Mouse (Mus musculus) heart, embryonic 16.5 days (tissue): Measurements from ENCODE around the gene Akain1. TPM values are rescaled to one million over a fixed set of nuclear protein-coding genes. Genes with fewer than 3 reads are reported as not detected.

Experiments used
- ATAC-seq: fragments of 200-750 bp; cut with Nextera tagmentation; replicated peaks from 2 replicates; pipeline ENCODE4 v1.8.0; 2017; ENCODE audit warnings: moderate number of reproducible peaks; ENCODE audit not compliant: insufficient read depth, low FRiP score; ENCODE audit errors: extremely low read depth
- H3K27ac ChIP-seq: fragments of 300-500 bp; sonication (generic); 2 replicates; pipeline ENCODE4 v1.5.1; 2014; ENCODE audit warnings: mild to moderate bottlenecking, low read length, control low read depth, moderate library complexity
- H3K27me3 ChIP-seq: fragments of 300-500 bp; sonication (generic); 2 replicates; pipeline ENCODE4 v1.6.1; 2014; ENCODE audit warnings: low read length, mixed read lengths; ENCODE audit not compliant: control insufficient read depth, insufficient read depth
- H3K36me3 ChIP-seq: fragments of 300-500 bp; sonication (generic); 2 replicates; pipeline ENCODE4 v1.6.1; 2014; ENCODE audit not compliant: control insufficient read depth, insufficient read depth
- H3K4me1 ChIP-seq: fragments of 300-500 bp; sonication (generic); 2 replicates; pipeline ENCODE4 v1.6.1; 2014; ENCODE audit warnings: low read length, mixed read lengths; ENCODE audit not compliant: control insufficient read depth, insufficient read depth
- H3K4me2 ChIP-seq: fragments of 300-500 bp; sonication (generic); 2 replicates; pipeline ENCODE4 v1.6.1; 2014; ENCODE audit warnings: low read depth, mild to moderate bottlenecking, control low read depth, low read length
- H3K4me3 ChIP-seq: fragments of 300-500 bp; sonication (generic); 2 replicates; pipeline ENCODE4 v1.5.1; 2014; ENCODE audit warnings: mild to moderate bottlenecking, control low read depth, low read length
- H3K9ac ChIP-seq: fragments of 300-500 bp; sonication (generic); 2 replicates; pipeline ENCODE4 v1.6.1; 2014; ENCODE audit warnings: low read length, control low read depth
- H3K9me3 ChIP-seq: fragments of 300-500 bp; sonication (generic); replicated peaks from 2 replicates; pipeline ENCODE4 v1.6.1; 2016; ENCODE audit warnings: low read length; ENCODE audit not compliant: control insufficient read depth
- whole genome bisulfite sequencing: fragments of 180-500 bp; shearing (Covaris S2); extraction: QIAGEN DNeasy Blood & Tissue Kit; methylation state at CpG from one replicate; pipeline ENCODE4 v1.1.7; 2014; 5-methylcytosine and 5-hydroxymethylcytosine counted together
- polyA plus RNA-seq: library from polyadenylated mRNA; unstranded; fragments of >200 nt; fragmentation: Nextera tagmentation; extraction: Ambion mirVana; gene quantifications from 2 replicates; pipeline ENCODE4 v1.2.1, GENCODE M21; 2015

Gene Akain1
- polyA plus RNA-seq, 1 experiment from 2014 or later, result 0.05 TPM

DNA sequence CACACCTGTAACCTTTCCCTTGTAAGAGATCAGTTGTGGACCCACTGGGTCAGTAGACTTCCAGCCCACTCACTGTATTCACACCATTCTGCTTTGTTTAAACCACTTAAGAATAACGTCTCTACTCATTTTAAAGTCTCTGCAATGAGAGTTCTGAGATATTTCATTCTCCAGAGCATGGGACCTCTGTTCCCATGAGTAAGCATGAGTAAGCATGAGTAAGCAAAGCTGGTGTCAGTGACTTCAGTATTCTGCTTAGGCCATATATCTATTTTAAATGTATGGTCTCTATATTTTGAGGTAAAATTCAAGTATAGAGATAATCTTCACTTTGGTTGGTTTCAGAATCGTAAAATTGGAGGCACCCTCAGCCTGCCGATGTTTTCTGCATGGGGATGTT lies 57.0 kb downstream of the Akain1 start:
- ATAC-seq, result no peak
- Histone ChIP-seq H3K4me1 (no peaks in the 10 kb centered on the region), H3K27ac (no peak overlapping the region), H3K4me2 (no peak overlapping the region), H3K9ac (no peak overlapping the region), H3K9me3 (no peaks in the 10 kb centered on the region), H3K27me3 (no peaks in the 10 kb centered on the region), H3K4me3 (no peak overlapping the region), H3K36me3 (no peaks in the 10 kb centered on the region)
- 75% methylated on average over 3 of the region's 3 CpGs for WGBS

DNA sequence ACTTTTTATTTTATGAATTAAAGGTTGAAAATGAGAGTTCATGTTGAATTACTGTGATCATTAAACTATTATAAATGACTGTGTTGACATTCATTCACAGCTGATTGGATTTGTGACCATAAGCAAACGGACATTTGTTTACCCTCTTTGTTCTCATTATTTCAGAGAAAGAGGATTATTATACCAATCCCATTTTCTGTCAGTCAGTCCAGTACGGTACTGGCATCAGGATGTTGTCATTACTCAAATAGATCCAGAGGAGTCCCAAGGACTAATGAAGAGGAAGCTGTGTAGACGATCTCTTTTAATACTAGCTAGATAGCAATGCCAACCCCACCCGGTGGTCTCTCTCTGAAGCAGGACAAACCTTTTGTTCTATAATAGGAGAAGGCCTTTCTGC lies 58.2 kb downstream of the Akain1 start:
- WGBS, result 66% methylated on average over 4 of the region's 4 CpGs
- H3K4me1 ChIP-seq, result no peaks in the 10 kb centered on the region
- ATAC-seq, result no peak
- H3K9ac ChIP-seq, result no peak overlapping the region
- H3K9me3 ChIP-seq, result no peaks in the 10 kb centered on the region
- no peak overlapping the region for H3K27ac ChIP-seq
- no peaks in the 10 kb centered on the region for H3K36me3 ChIP-seq
- H3K4me3 ChIP-seq, result no peak overlapping the region
- H3K27me3 ChIP-seq, result no peaks in the 10 kb centered on the region
- no peak overlapping the region for H3K4me2 ChIP-seq

DNA sequence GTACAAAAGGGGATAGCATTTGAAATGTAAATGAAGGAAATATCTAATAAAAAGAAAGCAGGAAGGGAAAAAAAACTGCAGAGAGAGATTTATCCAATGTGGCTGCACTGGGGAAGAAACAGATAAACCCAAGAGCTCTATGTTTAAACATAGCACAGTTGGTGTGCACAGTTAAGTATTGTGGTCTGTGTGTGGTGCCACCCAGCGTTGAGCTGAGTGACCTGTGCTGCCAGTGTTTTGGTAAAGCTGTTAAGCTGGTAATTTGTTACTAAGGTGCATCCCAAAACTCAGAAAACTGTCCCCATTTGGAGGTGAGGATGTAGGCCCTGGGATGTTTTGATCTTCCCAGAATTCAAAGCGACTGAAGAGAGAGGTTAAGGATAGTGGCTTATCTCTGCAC lies 59.8 kb downstream of the Akain1 start:
- ATAC-seq, result no peak
- no peak overlapping the region for H3K9ac ChIP-seq
- no peaks in the 10 kb centered on the region for H3K36me3 ChIP-seq
- H3K9me3 ChIP-seq, result no peaks in the 10 kb centered on the region
- H3K4me3 ChIP-seq, result no peak overlapping the region
- H3K27ac ChIP-seq, result no peak overlapping the region
- H3K27me3 ChIP-seq, result no peaks in the 10 kb centered on the region
- no peaks in the 10 kb centered on the region for H3K4me1 ChIP-seq
- no peak overlapping the region for H3K4me2 ChIP-seq
- 36% methylated on average over 2 of the region's 2 CpGs for WGBS

DNA sequence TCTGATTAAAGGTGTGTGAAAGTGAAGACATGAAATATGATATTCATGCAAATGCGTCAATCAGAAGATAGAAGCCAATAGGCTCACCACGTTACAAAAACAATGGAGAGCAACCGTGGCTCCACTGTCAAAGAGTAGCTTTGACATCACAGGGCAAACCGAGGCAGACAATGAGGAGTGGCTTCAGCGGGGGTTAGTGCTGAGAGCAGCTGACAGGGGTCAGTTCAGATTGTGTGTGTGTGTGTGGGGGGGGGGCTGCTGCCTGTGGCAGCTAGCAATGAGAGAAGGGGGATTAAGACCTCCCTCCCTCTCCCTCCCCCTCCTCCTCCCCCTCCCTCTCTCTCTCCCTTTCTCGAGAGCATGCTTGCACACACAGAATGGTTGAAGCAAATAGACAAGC lies 60.3 kb downstream of the Akain1 start:
- H3K9me3 ChIP-seq, result no peaks in the 10 kb centered on the region
- 37% methylated on average over 6 of the region's 6 CpGs for WGBS
- ATAC-seq, result no peak
- H3K9ac ChIP-seq, result no peak overlapping the region
- no peaks in the 10 kb centered on the region for H3K4me1 ChIP-seq
- H3K4me3 ChIP-seq, result no peak overlapping the region
- no peak overlapping the region for H3K27ac ChIP-seq
- no peaks in the 10 kb centered on the region for H3K27me3 ChIP-seq
- no peaks in the 10 kb centered on the region for H3K36me3 ChIP-seq
- no peak overlapping the region for H3K4me2 ChIP-seq

DNA sequence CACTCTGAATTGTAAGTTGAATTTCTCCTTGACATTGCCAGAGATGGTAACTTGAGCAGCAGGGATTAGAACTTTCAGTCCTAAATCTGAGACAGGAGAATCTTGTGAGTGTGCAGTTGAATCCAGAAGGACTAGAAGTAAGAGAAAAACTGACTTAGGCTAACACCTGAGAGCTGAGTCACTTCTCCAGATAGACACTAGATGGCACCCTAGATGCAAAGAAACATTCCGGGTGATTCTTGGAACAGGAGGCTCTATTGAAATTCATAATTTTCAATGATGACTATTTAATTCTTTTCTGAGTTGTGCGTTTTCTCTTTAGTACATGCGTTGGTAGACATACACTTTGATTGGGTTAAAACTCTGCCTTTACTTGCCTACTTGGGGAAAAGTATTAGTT lies 66.9 kb downstream of the Akain1 start:
- WGBS, result 36% methylated on average over 3 of the region's 3 CpGs
- H3K4me3 ChIP-seq, result no peak overlapping the region
- no peaks in the 10 kb centered on the region for H3K4me1 ChIP-seq
- no peaks in the 10 kb centered on the region for H3K36me3 ChIP-seq
- no peaks in the 10 kb centered on the region for H3K9me3 ChIP-seq
- no peak overlapping the region for H3K4me2 ChIP-seq
- no peak for ATAC-seq
- no peak overlapping the region for H3K9ac ChIP-seq
- no peaks in the 10 kb centered on the region for H3K27me3 ChIP-seq
- H3K27ac ChIP-seq, result no peak overlapping the region

DNA sequence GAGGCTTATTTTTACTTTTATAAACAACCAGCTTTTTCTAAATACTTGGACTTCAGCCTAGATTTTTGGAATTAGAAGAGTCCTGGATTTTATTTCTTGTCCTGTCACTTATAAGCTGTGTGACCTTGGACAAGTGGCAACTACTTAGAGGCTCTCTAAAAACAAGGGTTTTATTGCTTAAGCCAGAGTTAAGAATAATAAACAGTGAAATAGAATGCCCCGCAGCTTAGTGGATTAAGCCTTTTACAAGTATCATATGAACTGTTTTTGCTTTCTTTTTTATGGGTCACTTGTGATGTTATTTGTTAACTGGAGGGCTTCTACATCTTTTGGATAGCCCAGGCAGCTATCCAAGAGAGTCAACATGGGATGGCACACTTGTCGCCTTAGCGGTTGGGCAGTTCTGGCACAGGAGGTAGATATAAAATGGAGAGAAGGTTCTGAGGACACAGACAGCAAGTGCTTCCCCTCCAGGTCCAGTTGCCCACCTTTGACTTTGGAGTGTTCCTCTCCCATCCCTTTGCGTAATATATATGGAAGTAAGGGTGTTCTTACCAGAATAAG lies 77.3 kb downstream of the Akain1 start:
- Histone ChIP-seq H3K27me3 (no peaks in the 10 kb centered on the region), H3K4me3 (no peak overlapping the region), H3K9me3 (no peaks in the 10 kb centered on the region), H3K27ac (no peak overlapping the region), H3K4me2 (no peak overlapping the region), H3K4me1 (no peaks in the 10 kb centered on the region), H3K36me3 (no peaks in the 10 kb centered on the region), H3K9ac (no peak overlapping the region)
- 89% methylated on average over 4 of the region's 4 CpGs for WGBS
- ATAC-seq, result no peak

DNA sequence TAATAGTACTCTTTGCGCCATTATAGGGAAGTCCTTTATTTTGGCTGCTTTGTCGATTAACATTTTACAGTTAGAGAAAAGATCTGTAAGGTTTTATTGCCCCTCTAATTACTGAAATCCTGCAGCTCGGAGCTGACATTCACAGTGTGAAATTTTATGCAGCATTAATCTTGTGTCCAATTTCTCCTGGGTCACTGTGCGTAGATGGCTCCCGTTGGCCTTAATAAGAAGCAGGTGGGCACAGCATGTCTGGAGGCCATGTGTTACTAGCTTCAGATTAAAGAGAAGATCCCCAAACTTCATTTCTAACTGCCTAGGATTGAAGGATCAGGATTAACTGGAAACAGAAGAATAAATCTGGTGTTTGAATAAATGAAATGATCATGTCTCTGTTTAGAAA lies 92.3 kb downstream of the Akain1 start:
- no peak for ATAC-seq
- no peak overlapping the region for H3K4me2 ChIP-seq
- no peak overlapping the region for H3K4me3 ChIP-seq
- WGBS, result 82% methylated on average over 5 of the region's 5 CpGs
- no peaks in the 10 kb centered on the region for H3K4me1 ChIP-seq
- no peaks in the 10 kb centered on the region for H3K9me3 ChIP-seq
- no peaks in the 10 kb centered on the region for H3K36me3 ChIP-seq
- H3K27ac ChIP-seq, result no peak overlapping the region
- H3K9ac ChIP-seq, result no peak overlapping the region
- H3K27me3 ChIP-seq, result no peaks in the 10 kb centered on the region

Other genes with a start within 250 kb of the Akain1 start
- gene Zbtb14, start 56.3 kb upstream of the Akain1 start, polyA plus RNA-seq, result 12.7 and 13.9 TPM in 2 replicates